Mouse (Mus musculus) brain, embryonic 14.5 days (tissue): ENCODE data around the gene Elobl.
"Not testable (repeated sequence)": the region's sequence is repeated elsewhere in the genome, so short reads cannot be mapped to it uniquely, and the experiment has no call there.

Experiments used
- CTCF ChIP-seq: fragments of 200-500 bp; IDR thresholded peaks from 2 replicates; pipeline ENCODE4 v1.5.1; 2012; ENCODE audit warnings: inconsistent platforms, mild to moderate bottlenecking, moderate library complexity, borderline replicate concordance; ENCODE audit not compliant: insufficient read depth, insufficient read length; ENCODE audit errors: extremely low read depth
- POLR2A ChIP-seq: fragments of 200-500 bp; IDR thresholded peaks from 2 replicates; pipeline ENCODE4 v1.6.1; 2012; ENCODE audit warnings: mild to moderate bottlenecking, inconsistent platforms, borderline replicate concordance; ENCODE audit not compliant: poor library complexity, insufficient read depth, insufficient read length, severe bottlenecking; ENCODE audit errors: extremely low read depth

GRCm38 (mm10) chr11:88997343-88997742 is 30.6 kb upstream of the Elobl start:
- not testable (repeated sequence) for TF ChIP-seq POLR2A, CTCF
